In the genomic region with DNA sequence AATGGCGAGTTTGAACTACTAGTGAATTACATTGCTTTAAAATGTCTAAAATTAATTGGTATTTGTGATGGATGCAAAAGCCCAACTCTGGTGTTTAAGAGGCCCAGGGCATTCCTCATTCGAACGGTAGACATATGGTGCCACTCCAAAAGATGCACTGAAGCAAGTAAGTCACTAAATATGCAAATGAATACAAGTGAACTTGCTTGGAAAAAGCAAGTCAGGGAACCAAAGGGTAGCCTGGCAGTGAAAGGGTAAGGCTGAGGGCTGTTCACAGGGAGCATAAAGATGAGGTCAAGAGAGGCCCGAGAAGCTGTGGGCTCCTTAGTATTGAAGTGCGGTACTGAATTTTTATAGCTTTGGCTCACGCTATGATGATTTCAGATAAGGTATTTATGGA, we compare ENCODE assay signal across 29 mouse cellular contexts.
DNase-seq lines count a peak whose midpoint lies in the region; ATAC-seq and TF ChIP-seq lines count a peak whose summit lies in the region.
"Had no signal": no experiment of that assay in that cellular context is flagged by ENCODE, and none has a peak within 500 bp of the region (broad histone marks: within the 10 kb centered on the region; RNA-seq: fewer than 3 reads in every experiment).

No protein-coding gene starts in this region.

- 50% methylated on average over 6 of the region's 6 CpGs for WGBS in hindbrain, embryonic 11.5 days
- 36% methylated on average over 6 of the region's 6 CpGs for WGBS in hindbrain, embryonic 13.5 days
- 52% methylated on average over 6 of the region's 6 CpGs for WGBS in midbrain, embryonic 12.5 days
- 43% methylated on average over 6 of the region's 6 CpGs for WGBS in midbrain, embryonic 16.5 days
- WGBS in forebrain, embryonic 14.5 days: 38% methylated on average over 6 of the region's 6 CpGs

- TF ChIP-seq CTCF in layer of hippocampus, adult 2 months (conservative IDR thresholded peaks at IDR 0.05): no peak

- no peak overlapping the region for H3K9ac ChIP-seq in hindbrain, embryonic 11.5 days (ENCODE audit: low read depth, low read length)
- no peak overlapping the region for H3K9ac ChIP-seq in hindbrain, embryonic 13.5 days
- H3K9ac ChIP-seq in midbrain, embryonic 12.5 days (replicated peaks): no peak overlapping the region
- H3K9ac ChIP-seq in midbrain, embryonic 16.5 days (ENCODE audit: low read depth, low read length): no peak overlapping the region
- H3K9ac ChIP-seq in forebrain, embryonic 14.5 days (ENCODE audit: low read length): no peak overlapping the region
- H3K9ac ChIP-seq: limb, embryonic 12.5 days; liver, embryonic 15.5 days; lung, embryonic 14.5 days; stomach, embryonic 15.5 days had no signal

- H3K36me3 ChIP-seq in hindbrain, embryonic 11.5 days (ENCODE audit: control insufficient read depth, insufficient read depth, low read length): no peaks in the 10 kb centered on the region
- H3K36me3 ChIP-seq in hindbrain, embryonic 13.5 days: no peaks in the 10 kb centered on the region
- H3K36me3 ChIP-seq in midbrain, embryonic 12.5 days: no peaks in the 10 kb centered on the region
- H3K36me3 ChIP-seq in midbrain, embryonic 16.5 days (ENCODE audit: control insufficient read depth, insufficient read depth, low read length): no peaks in the 10 kb centered on the region
- H3K36me3 ChIP-seq in forebrain, embryonic 14.5 days (ENCODE audit: control insufficient read depth, insufficient read depth, low read length): no peaks in the 10 kb centered on the region
- H3K36me3 ChIP-seq: limb, embryonic 12.5 days; liver, embryonic 15.5 days; midbrain, embryonic 10.5 days; stomach, embryonic 15.5 days had no signal

- no peaks in the 10 kb centered on the region for H3K27me3 ChIP-seq in hindbrain, embryonic 11.5 days (ENCODE audit: control insufficient read depth, insufficient read depth, low read length)
- H3K27me3 ChIP-seq in hindbrain, embryonic 13.5 days: no peaks in the 10 kb centered on the region
- H3K27me3 ChIP-seq in midbrain, embryonic 12.5 days: no peaks in the 10 kb centered on the region
- no peaks in the 10 kb centered on the region for H3K27me3 ChIP-seq in midbrain, embryonic 16.5 days (ENCODE audit: control insufficient read depth, insufficient read depth, low read depth, low read length)
- H3K27me3 ChIP-seq in forebrain, embryonic 14.5 days (replicated peaks; ENCODE audit: control insufficient read depth, insufficient read depth, low read length): no peaks in the 10 kb centered on the region
- H3K27me3 ChIP-seq: CH12.LX; limb, embryonic 12.5 days; liver, embryonic 15.5 days; stomach, embryonic 15.5 days had no signal

- H3K4me2 ChIP-seq in hindbrain, embryonic 11.5 days (replicated peaks; ENCODE audit: low read depth, low read length): no peak overlapping the region
- H3K4me2 ChIP-seq in hindbrain, embryonic 13.5 days: no peak overlapping the region
- no peak overlapping the region for H3K4me2 ChIP-seq in midbrain, embryonic 12.5 days (replicated peaks)
- no peak overlapping the region for H3K4me2 ChIP-seq in midbrain, embryonic 16.5 days (ENCODE audit: low read length)
- no peak overlapping the region for H3K4me2 ChIP-seq in forebrain, embryonic 14.5 days (ENCODE audit: low read length)
- H3K4me2 ChIP-seq: limb, embryonic 12.5 days; liver, embryonic 15.5 days; lung, embryonic 14.5 days; stomach, embryonic 15.5 days had no signal

- peak; percentile 11 for DNase-seq in hindbrain, embryonic 11.5 days (ENCODE audit: low spot score)
- DNase-seq in forebrain, embryonic 14.5 days (ENCODE audit: low spot score): peak; percentile 48
- DNase-seq in mesoderm, embryonic 11.5 days (ENCODE audit: low read depth, low spot score): peak; percentile 29
- no peak for DNase-seq in layer of hippocampus, adult 2 months (ENCODE audit: low spot score in 2 of 2)
- DNase-seq in urinary bladder, postnatal 14 days (ENCODE audit: low spot score): no peak
- DNase-seq: adrenal gland, adult 2 months; B cell, adult 2 months; cerebellum, adult 8-10 months; cerebellum, postnatal 25 days; gastrocnemius, postnatal 14 days; heart, postnatal 14 days; kidney, adult 9 months; kidney, postnatal 10 days; layer of hippocampus, adult 9-11 months; lung, embryonic 14.5 days; lung, postnatal 14 days; retina, postnatal 1 day; right cerebral cortex, postnatal 14 days had no signal

- H3K4me3 ChIP-seq in hindbrain, embryonic 11.5 days (ENCODE audit: low read depth, low read length): no peak overlapping the region
- H3K4me3 ChIP-seq in hindbrain, embryonic 13.5 days: no peak overlapping the region
- no peak overlapping the region for H3K4me3 ChIP-seq in midbrain, embryonic 12.5 days
- H3K4me3 ChIP-seq in midbrain, embryonic 16.5 days (ENCODE audit: low read depth, low read length): no peak overlapping the region
- H3K4me3 ChIP-seq in forebrain, embryonic 14.5 days (ENCODE audit: low read depth, low read length): no peak overlapping the region
- H3K4me3 ChIP-seq in layer of hippocampus, adult 2 months: no peak overlapping the region
- H3K4me3 ChIP-seq: erythroblast, embryonic 14.5 days; limb, embryonic 12.5 days; liver, embryonic 15.5 days; midbrain, embryonic 10.5 days; stomach, embryonic 15.5 days had no signal

- H3K9me3 ChIP-seq in hindbrain, embryonic 11.5 days (ENCODE audit: control insufficient read depth, low read length): no peaks in the 10 kb centered on the region
- no peaks in the 10 kb centered on the region for H3K9me3 ChIP-seq in hindbrain, embryonic 13.5 days
- no peaks in the 10 kb centered on the region for H3K9me3 ChIP-seq in midbrain, embryonic 12.5 days
- no peaks in the 10 kb centered on the region for H3K9me3 ChIP-seq in midbrain, embryonic 16.5 days (replicated peaks; ENCODE audit: control insufficient read depth, low read length, poor library complexity, severe bottlenecking)
- no peaks in the 10 kb centered on the region for H3K9me3 ChIP-seq in forebrain, embryonic 14.5 days (replicated peaks; ENCODE audit: control insufficient read depth, low read length)
- H3K9me3 ChIP-seq: limb, embryonic 12.5 days; liver, embryonic 15.5 days; midbrain, embryonic 10.5 days; stomach, embryonic 15.5 days had no signal

- ATAC-seq in hindbrain, embryonic 11.5 days (ENCODE audit: low FRiP score): peak; percentile 75
- ATAC-seq in hindbrain, embryonic 13.5 days (ENCODE audit: low FRiP score): no peak
- peak; percentile 41; the same call in 1 of the 2 replicates for ATAC-seq in midbrain, embryonic 12.5 days (ENCODE audit: low FRiP score, low read depth)
- ATAC-seq in midbrain, embryonic 16.5 days: no peak
- ATAC-seq in forebrain, embryonic 14.5 days: peak; percentile 77
- ATAC-seq: activated CD4-positive, CD25-positive, alpha-beta regulatory T cell, adult 4 months; intestine, embryonic 16.5 days had no signal

- H3K27ac ChIP-seq in hindbrain, embryonic 11.5 days (ENCODE audit: low read depth, low read length): no peak overlapping the region
- H3K27ac ChIP-seq in hindbrain, embryonic 13.5 days: no peak overlapping the region
- no peak overlapping the region for H3K27ac ChIP-seq in midbrain, embryonic 12.5 days (replicated peaks)
- H3K27ac ChIP-seq in midbrain, embryonic 16.5 days (ENCODE audit: low read length): no peak overlapping the region
- H3K27ac ChIP-seq in forebrain, embryonic 14.5 days (ENCODE audit: low read depth, low read length): no peak overlapping the region
- H3K27ac ChIP-seq in layer of hippocampus, adult 2 months: no peak overlapping the region
- H3K27ac ChIP-seq: limb, embryonic 12.5 days; liver, embryonic 15.5 days; midbrain, embryonic 10.5 days; stomach, embryonic 15.5 days had no signal

- no peaks in the 10 kb centered on the region for H3K4me1 ChIP-seq in hindbrain, embryonic 11.5 days (replicated peaks; ENCODE audit: control insufficient read depth, insufficient read depth, low read length)
- peaks cover 4% of the 10 kb centered on the region; the same call in 1 of the 2 replicates for H3K4me1 ChIP-seq in hindbrain, embryonic 13.5 days (replicated peaks)
- H3K4me1 ChIP-seq in midbrain, embryonic 12.5 days: peaks cover 3% of the 10 kb centered on the region; the same call in 1 of the 2 replicates
- no peaks in the 10 kb centered on the region for H3K4me1 ChIP-seq in midbrain, embryonic 16.5 days (ENCODE audit: control insufficient read depth, insufficient read depth, low read length)
- H3K4me1 ChIP-seq in forebrain, embryonic 14.5 days (ENCODE audit: control insufficient read depth, insufficient read depth, low read length): peaks cover 6% of the 10 kb centered on the region
- H3K4me1 ChIP-seq: limb, embryonic 12.5 days; liver, embryonic 15.5 days; stomach, embryonic 15.5 days had no signal

Comparison
In these comparisons a context has a peak if more than half of its experiments do, and no peak if none do; other contexts are left out.
1. ATAC-seq: peak in hindbrain, embryonic 11.5 days (single experiment), midbrain, embryonic 12.5 days (single experiment) and forebrain, embryonic 14.5 days (single experiment); none in hindbrain, embryonic 13.5 days (single experiment) and midbrain, embryonic 16.5 days (single experiment).
2. DNase-seq: peak in hindbrain, embryonic 11.5 days (single experiment), forebrain, embryonic 14.5 days (single experiment) and mesoderm, embryonic 11.5 days (single experiment); none in layer of hippocampus, adult 2 months (0 of 2) and urinary bladder, postnatal 14 days (single experiment).